Mouse (Mus musculus) left cerebral cortex, adult 2 months (tissue): ENCODE data around the gene Efcab11. TPM values are rescaled to one million over a fixed set of nuclear protein-coding genes. Genes with fewer than 3 reads are reported as not detected.

Experiments used
- DNase-seq, 2 experiments: peaks; one replicate each; pipeline ENCODE4 v3.0.0; 2021 to 2022; ENCODE audit warnings: low spot score in 2 of 2, mixed read lengths in 1 of 2; ENCODE audit errors: extremely low spot score in 1 of 2
- H3K27ac ChIP-seq: fragments of 200-600 bp; 2 replicates; pipeline ENCODE4 v1.8.1; 2022
- H3K4me3 ChIP-seq: fragments of 200-600 bp; 2 replicates; pipeline ENCODE4 v1.8.1; 2022
- CTCF ChIP-seq: fragments of 200-600 bp; IDR thresholded peaks from 2 replicates; pipeline ENCODE4 v1.8.1; 2022; ENCODE audit warnings: antibody characterized with exemption, mild to moderate bottlenecking, moderate library complexity
- intact Hi-C: fragments of 180-260 bp; cut with DNase I; formaldehyde crosslinking; loops from one replicate; pipeline ENCODE4 v1.15.1; 2025
- total RNA-seq, 2 experiments: library from RNA; stranded (reverse); gene quantifications; 2 replicates each; pipeline ENCODE4 v1.2.3; 2021

Gene Efcab11
- total RNA-seq, 2 experiments from 2014 or later: 0.26 to 0.34 TPM

DNA sequence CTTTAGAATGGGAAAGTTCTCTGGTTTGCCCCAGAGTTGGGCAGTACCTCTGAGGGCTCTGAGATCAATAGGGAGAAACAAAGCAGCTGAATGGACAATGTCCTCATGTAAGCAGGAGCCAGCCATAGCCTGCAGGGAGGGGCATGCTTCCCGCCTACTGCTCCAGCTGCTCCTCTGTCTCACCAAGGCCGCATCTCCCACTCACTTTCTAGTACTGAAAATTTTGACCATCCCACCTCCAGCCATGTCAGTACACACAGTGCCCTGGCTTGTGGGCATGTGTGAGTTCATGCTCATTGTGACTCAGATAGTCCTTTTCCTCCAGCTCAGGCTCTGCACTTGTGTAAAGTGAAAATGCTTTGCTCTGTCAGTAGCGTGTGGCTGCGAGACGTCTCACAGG lies 20.3 kb upstream of the Efcab11 start:
- DNase-seq: no peak
- TF ChIP-seq CTCF: no peak
- Histone ChIP-seq H3K27ac (no peak overlapping the region), H3K4me3 (no peak overlapping the region)
- intact Hi-C loops: no loop called here

DNA sequence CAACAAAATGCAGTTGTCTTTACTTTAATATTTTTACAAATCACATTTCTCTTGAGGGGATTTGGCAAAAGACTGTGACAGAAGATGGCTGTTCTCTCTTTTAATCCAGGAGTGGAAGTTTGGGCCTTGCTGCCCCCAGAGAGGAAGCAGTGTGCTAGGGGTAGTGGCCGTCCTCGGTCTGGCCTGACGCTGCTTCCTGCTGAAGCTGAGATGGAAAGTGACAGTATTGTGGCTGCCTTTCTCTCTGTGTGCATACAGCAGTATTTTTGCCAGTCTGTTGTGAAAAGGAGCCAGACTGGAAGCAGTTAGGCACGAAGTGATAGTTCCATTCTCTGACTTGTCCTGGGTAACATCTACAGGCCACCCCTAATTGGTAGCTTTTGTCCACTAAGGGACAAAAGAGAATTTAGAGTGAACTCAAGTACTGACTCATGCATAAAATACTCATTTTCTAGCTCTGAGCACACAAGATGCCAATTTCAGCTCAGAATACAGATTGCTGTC lies 18.7 kb upstream of the Efcab11 start:
- peak overlapping the region; percentile 4; the same call in 1 of the 2 replicates for H3K27ac ChIP-seq
- no peak for DNase-seq
- H3K4me3 ChIP-seq: no peak overlapping the region
- intact Hi-C loops: loop anchor here (2.0 kb wide), 1 partner anchor 62 kb away; the partner anchor contains the start of gene Kcnk13
- no peak for TF ChIP-seq CTCF

DNA sequence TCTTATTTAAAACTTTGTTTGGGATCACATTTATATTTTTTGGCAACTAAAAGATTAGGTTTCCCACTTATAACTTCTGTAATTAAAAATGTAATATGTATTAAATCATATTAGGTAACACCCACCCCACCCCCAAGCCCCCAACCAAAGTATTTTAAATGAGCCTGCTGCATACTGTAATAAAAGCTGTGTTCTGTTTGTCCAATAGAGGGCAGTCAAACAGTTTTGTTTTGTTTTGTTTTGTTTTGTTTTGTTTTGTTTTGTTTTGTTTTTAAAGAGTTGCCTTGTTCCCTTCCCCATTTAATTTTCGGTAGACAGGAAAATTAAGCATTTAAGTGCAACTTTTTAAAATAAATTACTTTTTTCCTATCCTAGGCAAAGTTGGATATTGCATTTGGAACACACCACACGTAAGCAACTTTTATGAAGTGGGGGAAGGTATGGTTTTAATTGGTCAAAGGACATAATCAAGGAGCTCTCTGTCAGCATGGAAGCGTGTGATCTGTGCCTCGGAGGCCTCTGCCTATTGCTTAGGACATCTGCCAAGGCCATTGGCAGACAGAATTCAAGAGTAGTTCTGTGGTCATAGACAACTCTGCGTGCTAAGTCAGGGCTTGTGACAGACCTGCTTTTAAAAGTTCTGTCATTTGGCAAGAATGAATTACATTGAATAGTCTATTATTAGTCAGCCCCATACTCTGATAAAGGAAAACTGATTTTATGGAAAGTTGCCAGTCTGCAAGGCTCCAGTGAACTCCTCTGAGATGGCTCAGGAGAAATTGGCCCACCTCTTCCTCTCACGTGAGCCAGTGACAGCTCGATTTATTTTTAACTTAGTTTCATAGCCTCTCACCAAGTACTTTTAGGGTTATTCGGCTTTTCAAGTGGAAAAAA lies 18.0 kb upstream of the Efcab11 start:
- TF ChIP-seq CTCF: peak; percentile 51
- DNase-seq: no peak

DNA sequence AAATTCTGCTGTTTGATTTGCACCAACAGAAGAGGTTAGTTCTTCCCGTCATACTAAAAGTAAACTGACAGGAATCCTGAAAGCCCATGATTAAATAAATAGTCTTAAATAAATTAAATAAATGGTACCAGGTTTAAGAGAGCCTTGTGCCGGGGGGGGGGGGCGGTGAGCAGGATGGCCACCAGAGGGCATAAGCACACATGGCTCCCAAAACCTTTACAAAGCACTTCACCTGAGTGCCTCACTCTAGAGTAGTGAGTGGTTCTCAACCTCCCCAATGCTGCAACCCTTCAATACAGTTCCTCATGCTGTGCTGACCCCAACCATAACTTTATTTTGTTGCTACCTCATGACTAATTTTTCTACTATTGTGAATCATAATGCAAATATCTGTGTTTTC lies 15.8 kb upstream of the Efcab11 start:
- TF ChIP-seq CTCF: peak; percentile 49
- H3K4me3 ChIP-seq: no peak overlapping the region
- intact Hi-C loops: loop anchor here (1.0 kb wide), 1 partner anchor 206 kb away; no protein-coding TSS in a partner anchor
- DNase-seq: no peak
- no peak overlapping the region for H3K27ac ChIP-seq

More for the DNA sequence above, 18.0 kb upstream of the Efcab11 start:
- Histone ChIP-seq H3K4me3 (no peak overlapping the region), H3K27ac (no peak overlapping the region; the same call in 1 of the 2 replicates)
- intact Hi-C loops: loop anchor here (2.0 kb wide), 1 partner anchor 63 kb away; the partner anchor contains the start of gene Kcnk13

DNA sequence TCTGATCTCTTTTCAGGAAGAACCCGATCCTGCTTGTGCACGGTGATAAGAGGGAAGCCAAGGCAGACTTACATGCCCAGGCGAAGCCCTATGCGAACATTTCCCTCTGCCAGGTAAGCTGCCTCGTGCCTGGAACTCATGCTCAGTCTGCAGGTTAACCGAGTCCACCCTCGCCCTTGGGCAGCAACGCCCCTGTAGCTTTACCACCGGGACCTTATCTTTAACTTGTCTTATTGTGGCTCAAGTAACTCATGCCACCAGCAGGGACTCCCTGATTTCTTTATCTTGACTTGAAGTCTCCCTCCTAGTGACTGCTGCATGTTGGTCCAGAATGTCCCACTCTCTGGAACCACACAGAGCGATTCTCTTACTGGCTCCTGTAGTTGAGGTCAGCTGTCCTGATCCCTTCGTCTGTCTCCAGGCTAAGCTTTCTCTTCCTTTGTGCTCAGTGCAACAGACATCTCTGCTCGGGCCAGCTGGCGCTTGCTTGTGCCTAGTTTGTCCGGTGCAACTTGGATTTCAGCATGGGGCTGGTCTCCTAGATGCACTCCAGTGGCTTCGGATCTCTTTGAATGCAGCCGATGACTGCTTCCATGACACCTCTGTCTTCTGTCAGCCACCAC lies 14.1 kb upstream of the Efcab11 start:
- intact Hi-C loops: no loop called here
- Histone ChIP-seq H3K27ac (no peak overlapping the region), H3K4me3 (no peak overlapping the region)
- DNase-seq: no peak
- TF ChIP-seq CTCF: no peak

DNA sequence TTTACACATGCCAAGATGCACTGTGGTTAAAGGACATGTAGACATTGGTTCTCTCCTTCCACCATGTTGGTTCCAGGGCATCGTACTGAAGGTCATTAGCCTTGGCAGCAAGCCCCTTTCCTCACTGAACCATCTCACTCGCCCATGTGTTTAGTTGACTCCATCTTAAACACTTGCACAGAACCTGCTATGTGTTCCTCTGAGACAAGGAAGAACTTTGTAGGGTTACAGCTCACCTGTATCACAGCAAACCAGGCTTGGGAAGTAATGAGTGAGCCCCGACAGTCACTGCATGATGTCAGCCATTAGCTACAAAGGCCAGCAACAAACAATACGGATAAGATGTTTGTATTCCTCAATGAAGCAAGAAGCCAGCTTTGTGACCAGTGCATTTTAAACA lies 13.6 kb upstream of the Efcab11 start:
- H3K4me3 ChIP-seq: no peak overlapping the region
- no peak for DNase-seq
- no peak overlapping the region for H3K27ac ChIP-seq
- intact Hi-C loops: no loop called here
- TF ChIP-seq CTCF: no peak

DNA sequence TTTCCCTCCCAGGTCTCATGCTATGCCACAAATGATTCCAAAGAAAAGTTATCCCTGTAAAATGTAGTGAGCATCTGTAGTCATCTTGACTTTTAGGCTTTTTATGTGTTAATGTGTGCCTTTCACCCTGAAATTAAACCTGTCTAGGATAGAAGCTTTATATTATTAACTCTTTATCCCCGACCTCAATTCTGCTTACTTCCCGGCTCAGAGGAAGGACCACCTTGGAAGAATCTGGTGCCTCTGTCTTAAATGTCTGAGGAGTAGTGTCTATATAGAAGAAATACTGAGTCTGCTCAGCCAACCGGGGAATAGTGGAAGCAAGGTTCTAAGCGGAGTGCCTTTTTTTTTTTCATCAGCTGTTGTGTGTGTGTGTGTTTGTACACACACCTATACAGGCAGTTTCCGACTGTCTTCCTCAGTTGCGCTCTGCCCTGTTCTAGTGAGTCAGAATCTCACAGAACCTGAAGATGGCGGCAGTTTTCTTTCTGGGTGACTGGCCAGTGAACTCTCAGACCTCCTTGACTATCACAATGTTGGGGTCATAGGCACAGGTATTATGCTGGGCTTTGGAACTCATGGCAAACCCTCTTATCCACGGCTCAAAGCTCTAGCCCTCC lies 1.2 kb upstream of the Efcab11 start:
- no peak for DNase-seq
- intact Hi-C loops: no loop called here
- no peak for TF ChIP-seq CTCF
- Histone ChIP-seq H3K27ac (no peak overlapping the region), H3K4me3 (peak overlapping the region; percentile 69)

DNA sequence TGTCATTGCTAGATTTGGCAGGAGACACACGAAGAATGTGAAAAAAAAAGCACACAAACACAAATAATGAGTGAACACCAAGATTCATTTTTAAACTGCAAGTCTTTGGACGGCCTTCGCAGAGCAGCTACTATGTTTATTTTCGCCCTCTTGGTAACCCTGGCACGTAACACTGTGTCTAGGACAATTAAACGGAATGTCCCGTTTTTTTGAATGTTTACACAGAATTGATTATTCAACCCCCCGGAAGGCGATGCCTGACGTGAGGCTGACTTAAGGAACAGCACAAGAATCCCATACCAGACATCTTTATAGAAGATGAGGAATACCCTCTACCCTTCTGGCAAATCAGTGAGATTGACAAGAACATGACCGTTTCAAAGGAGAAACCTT lies 530 bp downstream of the Efcab11 start:
- intact Hi-C loops: loop anchor here (5.0 kb wide), 1 partner anchor 321 kb away; the partner anchor contains the start of gene Foxn3
- Histone ChIP-seq H3K4me3 (peak overlapping the region; percentile 69), H3K27ac (peak overlapping the region; percentile 80)
- no peak for TF ChIP-seq CTCF
- no peak for DNase-seq

DNA sequence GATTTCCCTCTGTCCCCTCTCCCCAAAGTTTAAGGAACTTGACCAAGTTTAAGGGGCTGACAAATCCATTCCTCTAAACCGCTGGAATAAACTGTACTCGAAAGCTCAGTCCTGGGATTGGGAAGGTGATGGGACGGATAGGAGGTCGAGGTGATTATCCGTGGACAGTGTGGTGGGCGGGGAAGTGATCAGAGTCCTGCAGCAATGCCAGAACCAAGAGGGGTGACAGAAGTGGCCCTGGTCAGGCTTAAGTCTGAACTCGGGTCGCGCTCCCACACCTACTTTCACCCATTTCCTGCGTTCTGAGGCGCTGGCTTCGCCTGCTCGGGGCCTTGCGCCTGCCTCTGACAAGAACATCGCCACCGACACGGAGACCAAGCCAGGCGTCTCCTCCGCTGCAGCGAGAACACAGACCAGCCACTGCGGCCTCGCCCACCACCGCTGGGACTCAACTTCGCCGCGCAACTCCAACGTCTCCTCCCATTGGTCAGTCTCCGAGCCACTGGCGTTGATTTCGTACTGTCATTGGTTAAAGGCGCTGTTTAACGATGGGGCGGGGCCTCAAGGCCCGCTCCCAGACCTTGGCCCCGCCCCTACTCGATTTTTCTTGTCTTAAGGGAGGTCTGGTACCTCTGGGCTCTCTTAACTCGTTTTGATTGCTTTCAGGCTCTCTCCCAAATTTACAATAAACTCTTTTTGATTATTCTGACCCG lies 1.1 kb downstream of the Efcab11 start:
- H3K4me3 ChIP-seq: peak overlapping the region; percentile 69
- intact Hi-C loops: loop anchor here (5.0 kb wide), 1 partner anchor 321 kb away; the partner anchor contains the start of gene Foxn3
- TF ChIP-seq CTCF: no peak; the same call in 1 of the 2 replicates
- DNase-seq: peak; percentile 80 to 84
- H3K27ac ChIP-seq: no peak overlapping the region

DNA sequence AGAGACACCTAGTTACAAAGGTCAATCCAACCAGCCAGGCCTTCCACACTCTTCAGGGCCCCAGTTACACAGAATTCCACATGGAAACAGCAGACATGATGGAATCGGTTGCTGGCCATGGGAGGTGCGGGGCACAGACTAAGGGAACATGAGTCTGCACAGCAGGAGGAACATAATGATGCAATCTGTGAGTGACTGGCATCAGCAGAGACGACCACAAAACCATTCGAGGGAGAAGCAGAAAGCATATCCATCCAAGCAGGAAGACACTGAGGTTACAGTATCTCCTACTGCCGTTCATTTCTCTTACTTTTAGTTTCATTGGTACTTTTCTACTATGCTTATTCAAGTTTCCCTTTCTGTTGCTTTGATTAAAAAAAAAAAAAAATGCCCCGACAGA lies 9.6 kb downstream of the Efcab11 start:
- H3K27ac ChIP-seq: no peak overlapping the region
- no peak overlapping the region for H3K4me3 ChIP-seq
- intact Hi-C loops: no loop called here
- no peak for DNase-seq
- no peak for TF ChIP-seq CTCF

DNA sequence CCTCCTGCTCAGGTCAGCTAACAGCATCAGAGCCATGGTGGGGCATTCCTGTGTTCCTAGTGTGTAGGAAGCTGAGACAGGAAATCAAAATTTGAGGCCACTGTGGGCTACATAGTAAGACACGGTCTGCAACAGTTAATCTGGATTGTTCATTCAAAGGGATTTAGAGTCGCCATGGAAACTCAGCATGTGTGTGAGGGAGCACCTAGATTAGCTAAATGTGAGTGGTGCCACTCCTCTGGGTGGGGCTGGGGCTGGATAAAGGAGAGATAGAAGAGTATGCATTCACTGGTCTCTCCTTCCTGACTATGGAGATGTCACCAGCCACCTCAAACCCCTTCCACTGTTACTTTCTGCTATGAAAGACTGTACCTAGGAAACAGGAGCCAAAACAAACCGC lies 10.8 kb downstream of the Efcab11 start:
- intact Hi-C loops: no loop called here
- TF ChIP-seq CTCF: no peak

More for the DNA sequence above, 10.8 kb downstream of the Efcab11 start:
- Histone ChIP-seq H3K4me3 (no peak overlapping the region), H3K27ac (no peak overlapping the region)
- DNase-seq: no peak
